Mouse (Mus musculus): ENCODE measurements at regions not wholly inside any gene's neighbourhood (a gene's known extent, or its start where the extent isn't known, plus 50 kb on each side); places are given as distances from the start of the nearest gene placed in this dataset.

- Histone ChIP-seq H3K4me3 (ENCODE audit: control insufficient read depth in 1 of 2, insufficient read depth in 1 of 2, low read depth in 2 of 2, low read length in 2 of 2) (no peak overlapping the region), H3K9me3 (replicated peaks; ENCODE audit: insufficient read depth, low read length) (no peaks in the 10 kb centered on the region), H3K4me1 (ENCODE audit: control insufficient read depth in 1 of 2, insufficient read depth in 2 of 2, low read length in 2 of 2) (no peaks in the 10 kb centered on the region), H3K36me3 (ENCODE audit: control insufficient read depth in 1 of 2, insufficient read depth in 2 of 2, low read length in 2 of 2) (no peaks in the 10 kb centered on the region), H3K9ac (ENCODE audit: control insufficient read depth, low read depth, low read length, poor library complexity, severe bottlenecking) (no peak overlapping the region), H3K79me2 (ENCODE audit: control insufficient read depth, insufficient read depth, low read length, poor library complexity) (no peaks in the 10 kb centered on the region), H3K27ac (ENCODE audit: control insufficient read depth, low read depth, low read length) (no peak overlapping the region), H3K27me3 (ENCODE audit: control insufficient read depth in 1 of 2, insufficient read depth in 2 of 2, low read length in 2 of 2) (no peaks in the 10 kb centered on the region)
- TF ChIP-seq ZNF384 (IDR thresholded peaks at IDR 0.05; ENCODE audit: low read depth, low read length) (no peak), HCFC1 (IDR thresholded peaks at IDR 0.05; ENCODE audit: low read depth, low read length) (no peak), MAZ (IDR thresholded peaks at IDR 0.05; ENCODE audit: low read depth, low read length) (no peak), ZMIZ1 (IDR thresholded peaks at IDR 0.05; ENCODE audit: low read depth, low read length) (no peak), JUND (IDR thresholded peaks at IDR 0.05; ENCODE audit: low read depth, low read length) (no peak), GATA1 (IDR thresholded peaks at IDR 0.05; ENCODE audit: low read depth, low read length) (no peak), MYC (IDR thresholded peaks at IDR 0.05; ENCODE audit: low read depth, low read length) (no peak), ETS1 (IDR thresholded peaks at IDR 0.05; ENCODE audit: low read depth, low read length) (no peak), SMC3 (IDR thresholded peaks at IDR 0.05; ENCODE audit: low read depth, low read length) (no peak), ELF1 (IDR thresholded peaks at IDR 0.05; ENCODE audit: low read depth, low read length) (no peak), MXI1 (IDR thresholded peaks at IDR 0.05; ENCODE audit: low read depth, low read length) (no peak), BHLHE40 (IDR thresholded peaks at IDR 0.05; ENCODE audit: borderline replicate concordance, low read depth, low read length) (no peak), KAT2A (conservative IDR thresholded peaks at IDR 0.05; ENCODE audit: low read depth, low read length) (no peak), ZKSCAN1 (IDR thresholded peaks at IDR 0.05; ENCODE audit: low read depth, low read length) (no peak), GABPA (IDR thresholded peaks at IDR 0.05; ENCODE audit: low read depth, low read length) (no peak), NRF1 (IDR thresholded peaks at IDR 0.05; ENCODE audit: insufficient read depth, low read depth, low read length, poor library complexity, severe bottlenecking) (no peak)
- DNase-seq (ENCODE audit: low read depth, low spot score): no peak
These were observed 66.3 kb upstream of the Dgkg start for GRCm38 (mm10) chr16:22723333-22723732.

- Histone ChIP-seq H3K27me3 (ENCODE audit: control insufficient read depth in 1 of 2, insufficient read depth in 2 of 2, low read length in 2 of 2) (no peaks in the 10 kb centered on the region), H3K27ac (ENCODE audit: control insufficient read depth, low read depth, low read length) (no peak overlapping the region), H3K4me3 (ENCODE audit: control insufficient read depth in 1 of 2, insufficient read depth in 1 of 2, low read depth in 2 of 2, low read length in 2 of 2) (no peak overlapping the region), H3K36me3 (ENCODE audit: control insufficient read depth in 1 of 2, insufficient read depth in 2 of 2, low read length in 2 of 2) (no peaks in the 10 kb centered on the region), H3K4me1 (ENCODE audit: control insufficient read depth in 1 of 2, insufficient read depth in 2 of 2, low read length in 2 of 2) (no peaks in the 10 kb centered on the region), H3K9me3 (replicated peaks; ENCODE audit: insufficient read depth, low read length) (no peaks in the 10 kb centered on the region), H3K79me2 (ENCODE audit: control insufficient read depth, insufficient read depth, low read length, poor library complexity) (no peaks in the 10 kb centered on the region), H3K9ac (ENCODE audit: control insufficient read depth, low read depth, low read length, poor library complexity, severe bottlenecking) (no peak overlapping the region)
- no peak for DNase-seq (ENCODE audit: low read depth, low spot score)
- TF ChIP-seq SIN3A (IDR thresholded peaks at IDR 0.05; ENCODE audit: low read length) (no peak), BHLHE40 (IDR thresholded peaks at IDR 0.05; ENCODE audit: borderline replicate concordance, low read depth, low read length) (no peak), TBP (IDR thresholded peaks at IDR 0.05; ENCODE audit: low read depth, low read length) (no peak), GABPA (IDR thresholded peaks at IDR 0.05; ENCODE audit: low read depth, low read length) (no peak), MXI1 (IDR thresholded peaks at IDR 0.05; ENCODE audit: low read depth, low read length) (no peak), MYB (IDR thresholded peaks at IDR 0.05; ENCODE audit: low read depth, low read length) (no peak)
These were observed 62.8 kb upstream of the Dgkg start for GRCm38 (mm10) chr16:22719791-22720190.
